Mouse (Mus musculus) liver, adult 2 months (tissue): ENCODE data around the gene Ptgfrn. TPM values are rescaled to one million over a fixed set of nuclear protein-coding genes. Genes with fewer than 3 reads are reported as not detected.

Experiments used
- DNase-seq: peaks from one replicate; pipeline ENCODE4 v3.0.0-alpha.2; 2011; ENCODE audit warnings: low read depth, low spot score; ENCODE audit errors: extremely low read depth
- H3K27ac ChIP-seq: fragments of 200-500 bp; replicated peaks from 2 replicates; pipeline ENCODE4 v1.5.1; 2012; ENCODE audit warnings: low read depth, mild to moderate bottlenecking, control low read depth, inconsistent platforms, low read length; ENCODE audit not compliant: insufficient read depth
- H3K27me3 ChIP-seq: fragments of 200-500 bp; 2 replicates; pipeline ENCODE4 v1.6.1; 2012; ENCODE audit warnings: mild to moderate bottlenecking, moderate library complexity, low read length, inconsistent platforms; ENCODE audit not compliant: control insufficient read depth, insufficient read depth
- H3K36me3 ChIP-seq: fragments of 200-500 bp; 2 replicates; pipeline ENCODE4 v1.6.1; 2012; ENCODE audit warnings: low read length, inconsistent platforms; ENCODE audit not compliant: control insufficient read depth, insufficient read depth
- H3K4me1 ChIP-seq: fragments of 200-500 bp; 2 replicates; pipeline ENCODE4 v1.6.1; 2011; ENCODE audit warnings: low read length; ENCODE audit not compliant: control insufficient read depth, insufficient read depth
- H3K4me3 ChIP-seq: fragments of 200-500 bp; 2 replicates; pipeline ENCODE4 v1.5.1; 2011; ENCODE audit warnings: low read depth, mild to moderate bottlenecking, control low read depth, low read length, moderate library complexity; ENCODE audit not compliant: insufficient read depth
- H3K79me2 ChIP-seq: fragments of 200-500 bp; 2 replicates; pipeline ENCODE4 v1.6.1; 2012; ENCODE audit warnings: inconsistent platforms, mild to moderate bottlenecking, low read length, moderate library complexity; ENCODE audit not compliant: control insufficient read depth, insufficient read depth
- H3K9ac ChIP-seq: fragments of 200-500 bp; 2 replicates; pipeline ENCODE4 v1.6.1; 2012; ENCODE audit warnings: low read depth, mild to moderate bottlenecking, control low read depth, inconsistent platforms, low read length
- CTCF ChIP-seq: fragments of 200-500 bp; IDR thresholded peaks from 2 replicates; pipeline ENCODE4 v1.5.1; 2011; ENCODE audit warnings: low read depth, low read length, control low read depth
- POLR2A ChIP-seq: fragments of 200-500 bp; IDR thresholded peaks from 2 replicates; pipeline ENCODE4 v1.6.1; 2011; ENCODE audit warnings: low read length, control low read depth; ENCODE audit not compliant: insufficient read depth; ENCODE audit errors: extremely low read depth
- WGBS: fragments of 180-500 bp; shearing (Covaris S2); methylation state at CpG from one replicate; pipeline ENCODE4 v1.1.7; 2018; 5-methylcytosine and 5-hydroxymethylcytosine counted together
- polyA plus RNA-seq: library from polyadenylated mRNA; depleted of rRNA; stranded (reverse); fragments of >200 nt; gene quantifications from 2 replicates; pipeline ENCODE4 v1.2.3, GENCODE M21; 2012
- total RNA-seq: library from RNA; depleted of rRNA; stranded (reverse); fragments of >200 nt; gene quantifications from 2 replicates; pipeline ENCODE4 v1.2.3, GENCODE M21; 2014

Gene Ptgfrn
- total and polyA plus RNA-seq, 2 experiments: 0.88 to 1.8 TPM

GRCm38 (mm10) chr3:101134861-101135260 is 24.8 kb upstream of the Ptgfrn start:
- Histone ChIP-seq H3K27me3 (no peaks in the 10 kb centered on the region), H3K27ac (no peak overlapping the region), H3K36me3 (no peaks in the 10 kb centered on the region), H3K4me1 (no peaks in the 10 kb centered on the region), H3K9ac (no peak overlapping the region), H3K79me2 (no peaks in the 10 kb centered on the region), H3K4me3 (no peak overlapping the region)
- no peak for DNase-seq
- 98% methylated on average over 9 of the region's 9 CpGs for WGBS
- TF ChIP-seq POLR2A: no peak
- no peak for TF ChIP-seq CTCF

GRCm38 (mm10) chr3:101132981-101133380 is 22.9 kb upstream of the Ptgfrn start:
- WGBS: 93% methylated on average over 6 of the region's 6 CpGs
- TF ChIP-seq CTCF: no peak
- TF ChIP-seq POLR2A: no peak

DNA sequence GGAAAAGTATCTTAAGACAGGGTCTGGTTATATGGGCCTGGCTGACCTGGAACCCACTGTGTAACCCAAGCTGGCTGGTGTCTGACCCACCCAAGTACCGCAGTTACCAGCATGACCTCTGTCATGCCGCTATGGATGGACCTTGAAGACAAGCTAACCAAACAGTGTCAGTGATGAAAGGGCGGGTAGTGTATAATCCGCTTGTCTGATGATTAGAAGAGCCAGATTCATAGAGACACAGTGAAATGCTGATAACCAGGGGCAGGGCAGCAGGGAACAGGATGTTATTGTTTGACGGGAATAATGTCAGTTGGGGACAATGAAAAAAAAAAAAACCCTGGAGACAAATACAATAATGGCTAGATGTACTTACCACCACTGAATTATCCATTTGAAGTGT is 21.7 kb upstream of the Ptgfrn start:
- H3K27me3 ChIP-seq: no peaks in the 10 kb centered on the region
- TF ChIP-seq CTCF (no peak), POLR2A (no peak)
- 59% methylated on average over 5 of the region's 5 CpGs for WGBS
- no peak overlapping the region for H3K4me3 ChIP-seq
- H3K9ac ChIP-seq: no peak overlapping the region
- no peaks in the 10 kb centered on the region for H3K36me3 ChIP-seq
- no peak for DNase-seq
- H3K4me1 ChIP-seq: no peaks in the 10 kb centered on the region
- H3K79me2 ChIP-seq: no peaks in the 10 kb centered on the region
- H3K27ac ChIP-seq: no peak overlapping the region

More at GRCm38 (mm10) chr3:101132981-101133380, 22.9 kb upstream of the Ptgfrn start:
- Histone ChIP-seq H3K4me1 (no peaks in the 10 kb centered on the region), H3K4me3 (no peak overlapping the region), H3K27ac (no peak overlapping the region), H3K79me2 (no peaks in the 10 kb centered on the region), H3K9ac (no peak overlapping the region), H3K27me3 (no peaks in the 10 kb centered on the region), H3K36me3 (no peaks in the 10 kb centered on the region)
- DNase-seq: no peak

GRCm38 (mm10) chr3:101130526-101130925 is 20.4 kb upstream of the Ptgfrn start:
- no peak overlapping the region for H3K4me3 ChIP-seq
- no peaks in the 10 kb centered on the region for H3K36me3 ChIP-seq
- TF ChIP-seq CTCF: no peak
- TF ChIP-seq POLR2A: no peak
- WGBS: 13% methylated on average over 11 of the region's 11 CpGs
- no peaks in the 10 kb centered on the region for H3K79me2 ChIP-seq
- no peak overlapping the region for H3K9ac ChIP-seq
- no peaks in the 10 kb centered on the region for H3K4me1 ChIP-seq
- DNase-seq: no peak
- no peak overlapping the region for H3K27ac ChIP-seq
- H3K27me3 ChIP-seq: no peaks in the 10 kb centered on the region

GRCm38 (mm10) chr3:101129620-101130019 is 19.5 kb upstream of the Ptgfrn start:
- no peak for TF ChIP-seq POLR2A
- no peak for TF ChIP-seq CTCF
- no peak overlapping the region for H3K4me3 ChIP-seq
- no peak overlapping the region for H3K9ac ChIP-seq
- 87% methylated on average over 3 of the region's 3 CpGs for WGBS
- H3K27me3 ChIP-seq: no peaks in the 10 kb centered on the region
- H3K4me1 ChIP-seq: no peaks in the 10 kb centered on the region
- no peaks in the 10 kb centered on the region for H3K36me3 ChIP-seq
- no peak for DNase-seq
- no peak overlapping the region for H3K27ac ChIP-seq
- H3K79me2 ChIP-seq: no peaks in the 10 kb centered on the region

GRCm38 (mm10) chr3:101129090-101129489 is 19.0 kb upstream of the Ptgfrn start:
- Histone ChIP-seq H3K9ac (no peak overlapping the region), H3K27ac (no peak overlapping the region), H3K4me1 (no peaks in the 10 kb centered on the region), H3K36me3 (no peaks in the 10 kb centered on the region), H3K79me2 (no peaks in the 10 kb centered on the region), H3K4me3 (no peak overlapping the region), H3K27me3 (no peaks in the 10 kb centered on the region)
- DNase-seq: no peak
- TF ChIP-seq POLR2A (no peak), CTCF (no peak)
